Mouse (Mus musculus) erythroblast, embryonic 14.5 days (primary cell): ENCODE data around the gene Pzp.

ENCODE experiments used
- GATA1 ChIP-seq: IDR thresholded peaks from 2 replicates; pipeline ENCODE4 v1.6.1; 2012; ENCODE audit warnings: low read length, inconsistent platforms, mixed read lengths
- TAL1 ChIP-seq: IDR thresholded peaks from 3 replicates; pipeline ENCODE4 v1.6.1; 2012; ENCODE audit warnings: low read length, inconsistent platforms, mixed read lengths

DNA sequence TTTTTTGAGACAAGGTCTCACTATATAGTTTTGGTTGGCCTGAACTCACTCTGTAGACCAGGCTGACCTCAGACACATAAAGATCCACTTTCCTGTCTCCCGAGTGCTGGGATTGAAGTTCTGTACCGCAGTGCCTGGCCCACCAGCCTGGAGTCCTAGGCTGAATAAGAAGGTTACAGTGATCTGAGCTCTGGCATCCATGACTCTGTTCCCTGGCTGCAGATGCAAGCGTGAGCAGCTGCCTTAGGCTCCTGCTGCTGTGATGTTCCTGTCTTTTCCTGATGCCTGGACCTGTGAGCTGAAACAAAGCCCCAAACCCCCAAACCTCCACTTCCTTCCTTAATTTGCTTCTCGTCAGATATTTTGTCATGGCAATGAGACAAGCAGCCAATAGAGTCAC lies 61.5 kb downstream of the Pzp start:
- TF ChIP-seq GATA1 (no peak), TAL1 (no peak)
